8 mouse cellular contexts compared by ENCODE assay signal in the genomic region with DNA sequence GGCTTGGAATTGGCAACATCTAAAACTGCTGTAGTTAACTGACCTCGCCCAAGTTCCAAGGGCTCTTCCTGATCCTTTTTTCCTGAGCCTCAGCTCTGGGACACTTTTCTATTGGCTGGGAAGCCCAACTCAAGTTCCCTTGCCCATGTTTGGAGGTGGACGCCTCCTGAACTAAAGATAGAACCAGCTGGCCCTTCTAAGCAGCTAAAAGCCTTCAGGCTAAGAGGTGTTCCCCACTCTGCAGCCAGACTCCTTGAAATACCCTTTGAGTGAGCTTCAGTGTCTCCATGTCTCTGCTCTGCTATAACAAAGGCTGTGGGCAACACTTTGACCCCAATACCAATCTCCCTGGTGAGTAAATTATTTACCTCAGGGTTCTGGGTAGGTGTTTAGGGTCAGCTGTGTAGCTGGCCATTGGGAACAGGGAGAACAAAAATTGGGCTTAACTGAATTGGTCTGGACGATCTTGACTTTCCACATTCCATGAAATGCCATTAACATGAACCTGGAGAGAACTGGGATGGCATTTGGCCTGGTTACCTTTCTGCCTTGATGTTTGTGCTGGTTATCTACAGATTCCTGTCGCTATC. TPM values are rescaled to one million over a fixed set of nuclear protein-coding genes. Genes with fewer than 3 reads are reported as not detected.
DNase-seq lines count a peak whose midpoint lies in the region; ATAC-seq and TF ChIP-seq lines count a peak whose summit lies in the region.
"Had no signal": no experiment of that assay in that cellular context is flagged by ENCODE, and none has a peak within 500 bp of the region (broad histone marks: within the 10 kb centered on the region; RNA-seq: fewer than 3 reads in every experiment).

A gene (plus strand): TSS at position 203 of the 590 bp plus-strand sequence.

- H3K9me3 ChIP-seq in CH12.LX (replicated peaks; ENCODE audit: low read length) = no peaks in the 10 kb centered on the region
- no peaks in the 10 kb centered on the region for H3K9me3 ChIP-seq in heart, embryonic 12.5 days (replicated peaks)

- H3K27ac ChIP-seq in CH12.LX (ENCODE audit: insufficient read depth, low read depth) = no peak within 1 kb of the TSS
- H3K27ac ChIP-seq in heart, embryonic 12.5 days (ENCODE audit: poor library complexity, severe bottlenecking) = peak within 1 kb of the TSS; percentile 85

- no peak for DNase-seq in CH12.LX (ENCODE audit: extremely low read depth)
- DNase-seq in gastrocnemius, adult 18-20 months (ENCODE audit: low spot score) = peak; percentile 33
- DNase-seq in kidney, postnatal 25 days = peak; percentile 1 to 47
- DNase-seq in retina, embryonic 14.5 days (ENCODE audit: low spot score) = no peak
- DNase-seq in urinary bladder, postnatal 25 days (ENCODE audit: low spot score) = no peak
- DNase-seq in Muller cell, postnatal 12 days (ENCODE audit: inconsistent ontology term) = no peak

- TF ChIP-seq RAD21 in CH12.LX (IDR thresholded peaks at IDR 0.05; ENCODE audit: low read depth, low read length) = no peak

- no peak within 1 kb of the TSS for H3K4me3 ChIP-seq in CH12.LX (replicated peaks in 1 of 3; ENCODE audit: low read depth in 2 of 3, low read length in 2 of 3, poor library complexity in 1 of 3)
- H3K4me3 ChIP-seq in heart, embryonic 12.5 days = peak within 1 kb of the TSS; percentile 20

- peaks cover 38 to 73% of the 10 kb centered on the region in 2 experiments for H3K36me3 ChIP-seq in CH12.LX (replicated peaks in 1 of 2; ENCODE audit: control insufficient read depth in 1 of 2, insufficient read depth in 1 of 2, low read length in 1 of 2)
- H3K36me3 ChIP-seq in heart, embryonic 12.5 days = peaks cover 67% of the 10 kb centered on the region

- WGBS in heart, embryonic 12.5 days = 58% methylated on average over 4 of the region's 4 CpGs

- ATAC-seq in heart, embryonic 12.5 days (ENCODE audit: insufficient number of reproducible peaks, low FRiP score) = peak; percentile 69

- dilution Hi-C loops in CH12.LX (cut with MboI; ENCODE audit: extremely low pct_ligation_motif_present, extremely low pct_unique_long_range_greater_than_20kb, low sequenced_read_pairs) = no loop called here

- H3K4me2 ChIP-seq in CH12.LX (ENCODE audit: insufficient read depth, low read depth, poor library complexity, severe bottlenecking) = no peak within 1 kb of the TSS
- H3K4me2 ChIP-seq in heart, embryonic 12.5 days = peak within 1 kb of the TSS; percentile 36

- no peak for TF ChIP-seq EP300 in CH12.LX (IDR thresholded peaks at IDR 0.05; ENCODE audit: low read length)

- no peak for TF ChIP-seq CTCF in CH12.LX (conservative IDR thresholded peaks at IDR 0.05 in 1 of 2, IDR thresholded peaks at IDR 0.05 in 1 of 2; ENCODE audit: low read depth in 2 of 2, low read length in 2 of 2)

- in situ Hi-C loops in CH12.LX (cut with MboI; ENCODE audit: low pct_ligation_motif_present, low pct_unique_long_range_greater_than_20kb, low sequenced_read_pairs) = loop anchor here (25.0 kb wide), 1 partner anchor 113 kb away; no protein-coding TSS in a partner anchor

- no peaks in the 10 kb centered on the region for H3K27me3 ChIP-seq in CH12.LX (replicated peaks)
- no peaks in the 10 kb centered on the region for H3K27me3 ChIP-seq in heart, embryonic 12.5 days (replicated peaks)

- H3K4me1 ChIP-seq in CH12.LX (ENCODE audit: control insufficient read depth in 1 of 2, insufficient read depth in 2 of 2) = peaks cover 0 to 4% of the 10 kb centered on the region in 2 experiments; a peak in 1 of 4 replicates
- no peaks in the 10 kb centered on the region for H3K4me1 ChIP-seq in heart, embryonic 12.5 days (replicated peaks)

- H3K9ac ChIP-seq in CH12.LX (ENCODE audit: insufficient read depth, low read depth) = no peak within 1 kb of the TSS
- H3K9ac ChIP-seq in heart, embryonic 12.5 days = peak within 1 kb of the TSS; percentile 44

- no peak; the same call in 1 of the 2 replicates for TF ChIP-seq POLR2A in CH12.LX (IDR thresholded peaks at IDR 0.05; ENCODE audit: low read depth, low read length)

- H3K79me2 ChIP-seq in CH12.LX (replicated peaks; ENCODE audit: control insufficient read depth, extremely low read depth, insufficient read depth, poor library complexity, severe bottlenecking) = no peaks in the 10 kb centered on the region

TF ChIP-seq in CH12.LX, 34 proteins besides CTCF, POLR2A, EP300 and RAD21:
- TF ChIP-seq SIN3A (IDR thresholded peaks at IDR 0.05; ENCODE audit: low read length) (no peak), NRF1 (IDR thresholded peaks at IDR 0.05; ENCODE audit: low read depth, low read length) (no peak), UBTF (IDR thresholded peaks at IDR 0.05; ENCODE audit: low read depth, low read length) (no peak), POLR2AphosphoS2 (IDR thresholded peaks at IDR 0.05; ENCODE audit: low read depth, low read length) (peak; percentile 74; the same call in 1 of the 2 replicates), JUN (IDR thresholded peaks at IDR 0.05; ENCODE audit: insufficient read depth, low read depth, low read length) (no peak)

RNA-seq across cellular contexts. Expression of the gene that starts here (rescaled TPM):
- total RNA-seq in CH12.LX (2012; rRNA removed) (0.88 and 1.3 TPM in 2 replicates), CH12.LX (2014; rRNA removed) (1.1 and 1.6 TPM in 2 replicates)
- 1.2 and 1.4 TPM in 2 replicates for polyA plus RNA-seq in CH12.LX (2012; ENCODE audit: insufficient read length, low read depth)
- total RNA-seq in gastrocnemius, adult 18-20 months (2021) = 100 to 1,000 TPM; 154 to 155 TPM
- polyA plus RNA-seq in heart, embryonic 12.5 days (2016; fragmentation: Nextera tagmentation; extraction: Ambion mirVana) = 52.7 and 54.9 TPM in 2 replicates
- total RNA-seq: monocyte, adult 5-6 weeks had no signal

Comparison
In these comparisons a context has a peak if more than half of its experiments do, and no peak if none do; other contexts are left out.
1. RNA of the gene that starts here (total RNA-seq): 154 to 155 TPM in gastrocnemius, adult 18-20 months; 0.88 to 1.6 TPM in CH12.LX; every median in the first group is over 10 times any median in the second.
2. RNA of the gene that starts here (polyA plus RNA-seq): 52.7 to 54.9 TPM in heart, embryonic 12.5 days; 1.2 to 1.4 TPM in CH12.LX; every median in the first group is over 10 times any median in the second.
3. DNase-seq: peak in gastrocnemius, adult 18-20 months (single experiment) and kidney, postnatal 25 days (2 of 2); none in CH12.LX (single experiment), retina, embryonic 14.5 days (single experiment), urinary bladder, postnatal 25 days (single experiment) and Muller cell, postnatal 12 days (single experiment).